Mouse (Mus musculus) spleen, postnatal 36 days (tissue): ENCODE results near the gene Trim62.

ENCODE experiments used
- DNase-seq, 2 experiments: peaks; one replicate each; pipeline ENCODE4 v3.0.0; 2022; ENCODE audit warnings: low spot score in 2 of 2, mixed read lengths in 1 of 2

Trim62 gene

GRCm38 (mm10) chr4:128958849-128959248 lies 75.5 kb downstream of the Trim62 start:
- no peak for DNase-seq

- peak in 1 of 2 experiments; percentile 17 for DNase-seq
Measured at GRCm38 (mm10) chr4:128959676-128960075, 76.3 kb downstream of the Trim62 start.
